Mouse (Mus musculus) thymus, postnatal 10 days (tissue): ENCODE data around the gene Plpp3.
"Not testable (repeated sequence)": the region's sequence is repeated elsewhere in the genome, so short reads cannot be mapped to it uniquely, and the experiment has no call there.

Experiments used
- DNase-seq, 2 experiments: peaks; one replicate each; pipeline ENCODE4 v3.0.0; 2021; ENCODE audit warnings: low spot score in 2 of 2

Plpp3 gene

GRCm38 (mm10) chr4:105257667-105258560, 100.8 kb downstream of the Plpp3 start:
- no peak for DNase-seq

DNA sequence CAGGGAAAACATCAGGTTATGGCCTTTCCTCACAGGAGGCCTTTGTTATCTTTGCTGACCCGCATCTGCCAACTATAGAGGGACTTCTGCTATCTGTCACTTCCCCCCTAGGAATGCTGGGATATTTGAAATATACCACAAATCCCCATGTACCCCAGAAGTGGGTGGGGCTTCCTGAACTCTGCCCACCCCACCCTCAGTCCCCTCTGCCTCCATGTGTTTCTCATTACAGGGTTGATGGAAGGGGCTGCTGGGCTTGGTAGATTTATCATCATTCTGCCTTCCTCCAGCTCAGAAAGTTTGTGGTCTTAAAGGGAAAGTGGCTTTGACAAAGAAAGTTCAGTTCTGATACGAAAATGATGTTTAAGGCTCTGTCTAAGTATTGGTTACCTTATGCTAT, 103.2 kb downstream of the Plpp3 start:
- DNase-seq, result no peak

GRCm38 (mm10) chr4:105260893-105261769, 104.0 kb downstream of the Plpp3 start:
- no peak for DNase-seq

GRCm38 (mm10) chr4:105262358-105262757, 105.2 kb downstream of the Plpp3 start:
- no peak for DNase-seq

DNA sequence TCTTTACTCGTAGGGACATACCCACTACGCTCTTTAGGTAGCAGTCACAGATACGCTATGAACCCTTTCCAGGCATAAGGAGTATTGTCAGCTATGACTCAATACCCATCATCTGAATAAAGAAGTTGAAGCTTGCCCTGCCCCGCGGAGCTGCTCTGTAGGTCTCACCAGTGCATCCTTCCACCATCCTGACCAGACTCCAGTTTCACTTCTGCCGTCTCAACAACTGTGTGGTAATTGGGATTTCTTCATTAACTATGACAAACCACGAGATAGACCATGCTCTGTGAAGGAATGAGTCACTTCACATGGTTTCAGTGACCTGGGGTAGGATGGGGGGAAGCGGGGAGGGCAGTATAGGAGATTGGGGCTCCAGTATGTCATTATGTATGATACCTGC, 106.5 kb downstream of the Plpp3 start:
- no peak for DNase-seq

DNA sequence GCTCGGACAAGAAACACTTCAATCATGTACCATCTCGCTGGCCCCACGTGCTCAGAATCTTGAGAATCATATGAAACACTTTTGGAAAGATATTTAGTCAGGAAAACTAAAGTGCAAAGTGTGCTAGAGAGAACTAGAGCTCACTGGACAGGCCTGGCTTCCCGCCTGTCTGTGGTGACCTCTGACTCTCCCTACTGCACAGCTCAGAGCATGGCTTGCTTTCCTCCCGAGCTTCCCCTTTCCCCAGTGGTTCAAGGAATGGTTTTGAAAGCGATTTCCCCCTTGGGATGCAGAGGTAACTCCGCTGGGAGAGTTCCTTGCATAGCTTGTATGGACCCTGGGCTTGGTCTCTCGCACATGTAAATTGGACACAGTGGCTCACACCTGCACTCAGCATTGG, 107.9 kb downstream of the Plpp3 start:
- DNase-seq, result no peak

- DNase-seq, result no peak
These were observed 108.5 kb downstream of the Plpp3 start for GRCm38 (mm10) chr4:105265678-105266077.

DNA sequence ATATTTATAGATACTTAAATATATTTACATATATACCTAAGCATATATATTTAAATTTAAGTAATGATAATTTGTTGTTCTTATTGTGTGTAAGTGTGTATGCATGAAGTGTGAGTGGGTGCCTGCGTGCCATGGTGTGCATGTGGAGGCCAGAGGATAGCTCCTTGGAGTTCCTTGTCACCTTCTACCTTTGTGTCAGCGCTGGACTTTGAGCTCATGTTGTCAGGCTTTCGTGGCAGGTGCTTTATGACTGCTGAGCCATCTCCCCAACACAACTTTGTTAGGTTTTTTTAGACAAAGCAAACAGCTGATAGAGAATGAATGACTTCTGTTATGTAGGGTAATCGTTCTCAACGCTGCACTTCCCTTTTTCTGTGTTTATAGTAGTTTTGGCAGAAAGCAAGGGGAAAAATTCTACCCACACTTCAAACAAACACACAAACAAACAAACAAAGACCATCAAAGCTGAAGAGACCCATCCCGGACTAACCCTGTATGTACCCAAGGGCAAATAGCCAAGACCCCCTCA, 111.1 kb downstream of the Plpp3 start:
- DNase-seq, result no peak

DNA sequence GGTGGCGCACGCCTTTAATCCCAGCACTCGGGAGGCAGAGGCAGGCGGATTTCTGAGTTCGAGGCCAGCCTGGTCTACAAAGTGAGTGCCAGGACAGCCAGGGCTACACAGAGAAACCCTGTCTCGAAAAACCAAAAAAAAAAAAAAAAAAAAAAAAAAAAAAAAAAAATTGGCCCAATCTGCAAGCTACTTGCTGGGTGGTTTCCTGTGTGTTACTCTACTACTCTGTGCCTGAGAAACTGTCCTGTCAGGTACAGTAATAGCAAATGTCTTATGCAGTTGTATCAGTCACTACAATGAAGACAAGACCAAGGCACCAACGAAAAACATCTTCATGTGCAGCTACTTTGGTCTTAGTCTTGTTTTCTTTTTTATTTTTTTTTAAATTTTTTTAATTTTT, 112.3 kb downstream of the Plpp3 start:
- DNase-seq, result not testable (repeated sequence)

DNA sequence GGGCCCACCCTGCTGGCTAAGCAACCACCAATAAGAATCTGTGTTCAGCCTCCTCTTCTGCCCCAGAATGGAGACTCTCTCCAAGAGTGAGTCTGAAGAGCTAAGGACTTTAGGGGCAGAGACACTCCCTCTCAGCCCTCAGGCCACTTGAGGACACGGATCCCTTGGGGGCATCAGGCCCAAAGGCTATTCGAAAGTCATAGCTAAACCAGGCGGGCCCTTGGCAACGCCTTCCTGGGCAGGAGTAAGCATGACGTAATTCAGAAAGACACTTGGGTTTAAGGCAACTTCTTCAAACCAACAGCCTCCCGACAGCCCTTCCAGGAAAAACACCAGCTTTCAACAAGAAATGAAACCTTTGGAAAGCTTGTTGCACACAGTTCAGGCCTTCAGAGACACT, 114.0 kb downstream of the Plpp3 start:
- DNase-seq, result no peak

GRCm38 (mm10) chr4:105273034-105273433, 115.9 kb downstream of the Plpp3 start:
- no peak for DNase-seq

GRCm38 (mm10) chr4:105273486-105273885, 116.3 kb downstream of the Plpp3 start:
- DNase-seq, result no peak

DNA sequence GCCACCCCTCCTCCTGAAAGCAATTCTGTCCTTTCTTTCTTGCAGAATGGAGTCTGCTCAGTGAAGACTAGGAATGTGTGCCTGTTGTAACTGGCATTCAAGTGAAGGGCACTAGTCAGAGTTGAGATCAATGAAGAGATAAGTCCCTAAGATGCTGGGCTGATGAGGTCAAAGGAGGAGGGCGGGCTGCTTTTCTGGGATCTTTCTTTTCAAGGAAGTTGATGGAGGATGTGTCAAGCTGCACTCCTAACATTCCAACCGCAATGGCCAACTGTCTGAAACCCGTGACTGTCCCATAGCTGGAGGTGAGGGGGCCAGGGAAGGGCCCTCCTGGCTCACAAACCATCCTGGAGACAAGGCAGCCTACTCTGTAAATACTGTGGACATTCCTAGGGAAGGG, 118.5 kb downstream of the Plpp3 start:
- no peak for DNase-seq

DNA sequence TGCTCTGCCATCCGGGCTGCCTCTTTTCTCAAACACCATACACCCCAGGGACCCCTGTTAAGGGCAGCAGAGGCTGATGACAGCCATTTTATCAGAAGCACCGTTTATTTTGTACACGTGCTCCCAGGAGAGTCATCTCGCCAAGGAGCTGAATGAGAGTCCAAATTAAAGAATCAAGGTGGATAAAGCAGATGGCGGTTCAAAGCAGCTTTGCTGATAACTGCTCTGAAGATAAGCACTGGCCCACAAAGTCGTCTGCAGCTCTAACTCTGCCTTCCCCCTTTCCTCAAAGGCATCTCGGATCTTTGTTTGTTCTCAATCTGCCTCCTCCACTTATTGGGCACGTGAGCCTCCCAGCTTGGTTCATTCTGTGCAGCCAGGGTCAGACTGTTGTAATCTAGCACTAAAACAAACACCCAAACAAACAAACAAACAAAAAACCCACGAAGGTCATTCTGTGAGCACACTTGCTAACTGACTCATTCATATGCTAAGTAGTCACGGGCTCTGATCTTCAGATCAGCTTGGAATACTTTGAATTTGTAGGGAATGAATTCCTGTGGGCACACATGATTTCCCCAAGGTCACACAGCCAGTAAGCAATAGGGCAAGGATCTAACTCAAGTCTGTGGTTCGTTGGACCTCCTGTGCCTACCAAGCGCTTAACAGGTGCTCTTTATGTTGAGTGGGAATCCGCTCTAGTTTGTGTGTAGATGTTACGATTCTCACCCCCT, 119.1 kb downstream of the Plpp3 start:
- DNase-seq, result no peak

DNA sequence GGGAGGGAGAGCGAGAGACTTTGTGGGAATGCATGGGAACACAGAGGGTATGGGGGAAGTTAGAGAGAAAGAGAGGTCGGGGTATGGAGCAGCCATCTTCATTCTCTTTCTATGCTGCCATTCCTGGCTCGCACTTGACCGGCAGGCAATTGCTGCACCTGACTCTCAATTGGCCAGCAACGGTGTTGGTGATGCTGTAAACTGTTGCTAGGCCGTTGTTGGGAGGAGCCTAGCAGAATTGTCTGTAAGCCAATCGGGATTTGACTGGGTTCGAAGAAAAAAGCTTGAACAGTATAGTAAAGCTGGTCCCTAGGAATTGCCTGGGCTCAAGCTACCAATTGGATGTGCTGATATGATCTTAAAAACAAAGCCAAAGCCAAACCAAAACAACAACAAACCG, 121.0 kb downstream of the Plpp3 start:
- no peak for DNase-seq

- DNase-seq, result no peak
These were observed 121.6 kb downstream of the Plpp3 start for GRCm38 (mm10) chr4:105278571-105279410.

DNA sequence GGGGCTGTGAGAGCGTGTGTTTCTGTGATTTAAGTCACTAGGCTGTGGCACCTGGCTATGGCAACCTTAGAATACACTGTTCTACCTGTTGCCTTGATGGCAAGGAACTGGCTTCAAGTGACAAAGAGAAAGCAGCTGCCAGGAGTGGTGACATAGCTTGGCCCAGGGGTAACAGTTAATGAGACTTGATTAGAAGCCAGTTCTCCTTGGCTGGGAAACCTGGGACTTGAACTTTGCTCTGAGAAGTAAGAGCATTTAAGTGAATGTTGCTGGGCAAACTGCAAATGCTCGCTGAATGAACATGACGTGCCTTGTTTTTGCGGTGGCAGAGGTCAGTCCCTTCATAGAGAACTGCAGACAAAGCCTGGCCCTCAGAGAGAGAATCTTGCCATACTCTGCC, 122.7 kb downstream of the Plpp3 start:
- DNase-seq, result no peak

DNA sequence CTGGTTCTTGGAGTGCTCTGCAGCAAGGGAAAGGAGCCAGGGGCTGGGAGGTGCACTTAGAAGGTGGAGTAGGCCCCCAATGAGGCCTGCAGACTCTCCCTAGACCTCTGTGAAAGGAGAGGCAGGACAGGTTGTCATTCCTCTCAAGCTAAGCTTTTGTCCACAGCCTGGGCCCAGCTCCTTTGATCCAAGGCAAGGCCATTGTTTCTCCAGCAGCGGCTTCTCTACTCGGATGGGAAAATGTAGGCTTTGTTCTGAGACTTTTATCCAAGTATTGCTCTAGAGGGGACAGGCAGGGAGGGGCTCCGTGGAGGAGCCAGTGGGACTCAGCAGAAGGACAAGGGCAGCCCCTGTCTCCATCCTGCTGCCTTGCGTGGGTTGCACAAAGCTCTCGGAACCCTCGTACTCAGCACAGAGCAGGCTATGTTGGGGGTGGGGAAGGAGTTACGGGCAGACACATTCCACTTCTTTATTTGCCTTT, 124.6 kb downstream of the Plpp3 start:
- DNase-seq, result no peak
